Mouse (Mus musculus) liver, embryonic 16.5 days (tissue): ENCODE results near the gene Bcl11a. TPM values are rescaled to one million over a fixed set of nuclear protein-coding genes. Genes with fewer than 3 reads are reported as not detected.

Experiments used
- ATAC-seq: fragments of 200-750 bp; cut with Nextera tagmentation; 2 replicates; pipeline ENCODE4 v1.8.0; 2017; ENCODE audit warnings: low read depth, mild to moderate bottlenecking, moderate number of reproducible peaks, moderate library complexity
- H3K27ac ChIP-seq: fragments of 300-500 bp; sonication (generic); 2 replicates; pipeline ENCODE4 v1.5.1; 2014; ENCODE audit warnings: mild to moderate bottlenecking, low read length
- H3K27me3 ChIP-seq: fragments of 300-500 bp; sonication (generic); 2 replicates; pipeline ENCODE4 v1.6.1; 2014; ENCODE audit warnings: low read depth, low read length, mixed read lengths; ENCODE audit not compliant: control insufficient read depth, insufficient read depth
- H3K36me3 ChIP-seq: fragments of 300-500 bp; sonication (generic); 2 replicates; pipeline ENCODE4 v1.6.1; 2014; ENCODE audit warnings: mild to moderate bottlenecking; ENCODE audit not compliant: control insufficient read depth, insufficient read depth
- H3K4me1 ChIP-seq: fragments of 300-500 bp; sonication (generic); 2 replicates; pipeline ENCODE4 v1.6.1; 2014; ENCODE audit warnings: low read depth, low read length, mixed read lengths; ENCODE audit not compliant: control insufficient read depth
- H3K4me2 ChIP-seq: fragments of 300-500 bp; sonication (generic); 2 replicates; pipeline ENCODE4 v1.6.1; 2014; ENCODE audit warnings: low read depth, low read length, mixed read lengths
- H3K4me3 ChIP-seq: fragments of 300-500 bp; sonication (generic); 2 replicates; pipeline ENCODE4 v1.5.1; 2014; ENCODE audit warnings: low read depth, mild to moderate bottlenecking, low read length
- H3K9ac ChIP-seq: fragments of 300-500 bp; sonication (generic); 2 replicates; pipeline ENCODE4 v1.6.1; 2014; ENCODE audit warnings: low read depth, low read length
- H3K9me3 ChIP-seq: fragments of 300-500 bp; sonication (generic); replicated peaks from 2 replicates; pipeline ENCODE4 v1.6.1; 2016; ENCODE audit warnings: low read length; ENCODE audit not compliant: control insufficient read depth
- WGBS: fragments of 180-500 bp; shearing (Covaris S2); extraction: QIAGEN DNeasy Blood & Tissue Kit; methylation state at CpG from one replicate; pipeline ENCODE4 v1.1.7; 2014; ENCODE audit not compliant: insufficient replicate concordance; 5-methylcytosine and 5-hydroxymethylcytosine counted together
- polyA plus RNA-seq: library from polyadenylated mRNA; unstranded; fragments of >200 nt; fragmentation: Nextera tagmentation; extraction: Ambion mirVana; gene quantifications from 2 replicates; pipeline ENCODE4 v1.2.1, GENCODE M21; 2015

Gene Bcl11a
- polyA plus RNA-seq, 1 experiment from 2014 or later: 17.7 TPM

- H3K4me3 ChIP-seq: no peak overlapping the region
- H3K36me3 ChIP-seq: no peaks in the 10 kb centered on the region
- H3K27ac ChIP-seq: peak overlapping the region; percentile 71
- H3K4me2 ChIP-seq: peak overlapping the region; percentile 36; the same call in 1 of the 2 replicates
- no peaks in the 10 kb centered on the region for H3K9me3 ChIP-seq
- ATAC-seq: peak; percentile 74
- peaks cover 41% of the 10 kb centered on the region for H3K4me1 ChIP-seq
- peak overlapping the region; percentile 36 for H3K9ac ChIP-seq
- no peaks in the 10 kb centered on the region for H3K27me3 ChIP-seq
- WGBS: 30% methylated on average over 3 of the region's 3 CpGs
These were observed 23.8 kb downstream of the Bcl11a start for GRCm38 (mm10) chr11:24101625-24102024.

DNA sequence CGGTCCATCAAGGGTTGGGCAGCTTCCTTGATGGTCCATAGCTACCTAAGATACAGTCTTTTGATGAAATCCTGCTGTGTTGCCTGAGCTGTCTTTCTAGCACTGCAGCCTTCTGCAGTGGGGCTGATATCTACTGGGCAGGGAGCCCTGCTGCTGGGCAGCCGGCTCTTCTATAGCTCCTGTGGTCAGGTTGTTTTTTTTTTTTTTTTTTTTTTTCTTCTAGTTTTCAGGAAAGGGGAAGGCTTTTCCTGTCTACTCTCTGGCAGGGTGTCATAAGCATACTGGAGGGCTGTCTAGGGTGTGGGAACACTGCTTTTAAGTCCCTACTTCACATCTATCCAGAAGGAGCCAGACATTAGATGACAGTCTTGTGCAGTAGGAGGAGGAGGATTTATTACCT is 24.5 kb downstream of the Bcl11a start:
- no peak for ATAC-seq
- Histone ChIP-seq H3K36me3 (no peaks in the 10 kb centered on the region), H3K4me2 (no peak overlapping the region), H3K9ac (no peak overlapping the region), H3K4me1 (peaks cover 42% of the 10 kb centered on the region), H3K27ac (peak overlapping the region; percentile 71), H3K4me3 (no peak overlapping the region), H3K27me3 (no peaks in the 10 kb centered on the region), H3K9me3 (no peaks in the 10 kb centered on the region)
- 47% methylated on average over 2 of the region's 2 CpGs for WGBS

DNA sequence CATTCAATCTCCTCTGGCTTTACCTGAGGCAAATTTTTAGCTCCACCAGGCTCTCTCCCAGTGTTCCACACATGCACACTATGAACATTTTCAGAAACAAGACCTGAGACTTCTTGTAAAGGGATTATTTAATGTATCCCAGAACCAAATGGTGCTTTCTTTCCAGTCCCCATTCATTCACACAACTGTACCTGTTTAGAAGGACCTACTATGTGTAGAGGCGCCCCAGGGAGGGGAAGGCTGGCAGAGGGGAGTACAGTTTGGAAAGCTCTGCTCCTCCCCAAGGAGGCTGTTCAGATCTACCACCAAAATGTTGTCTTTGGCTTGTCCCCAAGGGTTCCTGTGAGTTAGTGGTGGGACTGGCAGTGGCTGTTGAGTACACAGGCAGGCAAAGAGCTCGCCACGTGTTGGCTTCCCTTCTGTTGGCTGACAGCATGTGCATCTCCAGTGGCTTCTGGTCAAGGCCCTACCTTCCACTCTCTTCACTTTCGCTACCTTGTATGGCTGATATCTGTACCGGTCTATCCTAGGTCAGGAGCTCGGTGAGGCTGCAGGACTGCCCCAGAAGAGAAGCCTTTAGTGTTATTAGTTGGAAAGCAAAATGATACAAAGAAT is 25.4 kb downstream of the Bcl11a start:
- H3K27ac ChIP-seq: peak overlapping the region; percentile 0; the same call in 1 of the 2 replicates
- H3K9ac ChIP-seq: no peak overlapping the region
- no peaks in the 10 kb centered on the region for H3K9me3 ChIP-seq
- H3K27me3 ChIP-seq: no peaks in the 10 kb centered on the region
- ATAC-seq: no peak
- no peaks in the 10 kb centered on the region for H3K36me3 ChIP-seq
- H3K4me1 ChIP-seq: peaks cover 45% of the 10 kb centered on the region
- no peak overlapping the region for H3K4me2 ChIP-seq
- no peak overlapping the region for H3K4me3 ChIP-seq
- 69% methylated on average over 6 of the region's 6 CpGs for WGBS

DNA sequence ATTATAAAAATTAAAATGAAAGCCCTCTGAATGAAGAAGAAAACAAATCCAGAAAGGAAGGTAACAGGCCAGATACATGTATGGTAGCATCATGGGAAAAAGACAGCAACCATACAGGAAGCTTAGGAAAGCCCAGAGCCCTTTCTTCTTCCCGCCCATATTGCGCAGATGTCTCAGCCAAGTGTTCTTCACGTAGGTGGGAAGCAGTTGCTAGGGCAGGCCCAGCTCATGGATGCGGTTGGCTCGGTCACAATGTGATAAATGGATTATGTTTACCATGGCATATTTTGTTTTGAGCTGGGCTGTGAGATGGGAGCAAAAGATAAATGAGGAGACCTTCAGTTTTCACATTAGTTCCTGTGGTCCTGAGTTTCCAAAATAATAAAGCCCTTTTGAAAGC is 29.6 kb downstream of the Bcl11a start:
- WGBS: 78% methylated on average over 5 of the region's 5 CpGs
- Histone ChIP-seq H3K9me3 (no peaks in the 10 kb centered on the region), H3K36me3 (no peaks in the 10 kb centered on the region), H3K27ac (no peak overlapping the region), H3K9ac (no peak overlapping the region), H3K4me3 (no peak overlapping the region), H3K4me2 (no peak overlapping the region), H3K27me3 (no peaks in the 10 kb centered on the region), H3K4me1 (peaks cover 22% of the 10 kb centered on the region)
- ATAC-seq: no peak

- no peaks in the 10 kb centered on the region for H3K36me3 ChIP-seq
- no peaks in the 10 kb centered on the region for H3K27me3 ChIP-seq
- no peak overlapping the region for H3K4me3 ChIP-seq
- no peak for ATAC-seq
- H3K9ac ChIP-seq: no peak overlapping the region
- peaks cover 17% of the 10 kb centered on the region for H3K4me1 ChIP-seq
- no peak overlapping the region for H3K4me2 ChIP-seq
- H3K9me3 ChIP-seq: no peaks in the 10 kb centered on the region
- H3K27ac ChIP-seq: no peak overlapping the region
- WGBS: 54% methylated on average over 3 of the region's 3 CpGs
These were observed 31.1 kb downstream of the Bcl11a start for GRCm38 (mm10) chr11:24108974-24109373.

- H3K36me3 ChIP-seq: no peaks in the 10 kb centered on the region
- H3K4me3 ChIP-seq: no peak overlapping the region
- H3K9ac ChIP-seq: no peak overlapping the region
- H3K4me2 ChIP-seq: no peak overlapping the region
- H3K4me1 ChIP-seq: peaks cover 21% of the 10 kb centered on the region
- no peak overlapping the region for H3K27ac ChIP-seq
- 39% methylated on average over 3 of the region's 3 CpGs for WGBS
- no peaks in the 10 kb centered on the region for H3K9me3 ChIP-seq
- H3K27me3 ChIP-seq: no peaks in the 10 kb centered on the region
- ATAC-seq: no peak
These were observed 31.5 kb downstream of the Bcl11a start for GRCm38 (mm10) chr11:24109388-24109787.

- Histone ChIP-seq H3K4me2 (no peak overlapping the region), H3K4me3 (no peak overlapping the region), H3K9ac (no peak overlapping the region), H3K27ac (no peak overlapping the region), H3K36me3 (no peaks in the 10 kb centered on the region), H3K27me3 (no peaks in the 10 kb centered on the region), H3K9me3 (no peaks in the 10 kb centered on the region), H3K4me1 (peaks cover 27% of the 10 kb centered on the region)
- ATAC-seq: no peak
- WGBS: 65% methylated on average over 2 of the region's 2 CpGs
These were observed 32.3 kb downstream of the Bcl11a start for GRCm38 (mm10) chr11:24110113-24110512.

- ATAC-seq: no peak
- H3K9ac ChIP-seq: no peak overlapping the region
- H3K4me1 ChIP-seq: peaks cover 36% of the 10 kb centered on the region
These were observed 33.9 kb downstream of the Bcl11a start for GRCm38 (mm10) chr11:24111720-24112119.

GRCm38 (mm10) chr11:24115017-24115752 is 37.3 kb downstream of the Bcl11a start:
- Histone ChIP-seq H3K4me3 (no peak overlapping the region), H3K9me3 (no peaks in the 10 kb centered on the region), H3K9ac (no peak overlapping the region), H3K27me3 (no peaks in the 10 kb centered on the region), H3K27ac (0 out of 2 replicates have a peak overlapping the region, but pooled peaks have one; percentile 16), H3K4me1 (peaks cover 29% of the 10 kb centered on the region), H3K4me2 (no peak overlapping the region), H3K36me3 (no peaks in the 10 kb centered on the region)
- peak; percentile 23; the same call in 1 of the 2 replicates for ATAC-seq
- WGBS: 59% methylated on average over 12 of the region's 12 CpGs

More at GRCm38 (mm10) chr11:24111720-24112119, 33.9 kb downstream of the Bcl11a start:
- Histone ChIP-seq H3K9me3 (no peaks in the 10 kb centered on the region), H3K4me3 (no peak overlapping the region), H3K27me3 (no peaks in the 10 kb centered on the region), H3K27ac (no peak overlapping the region), H3K36me3 (no peaks in the 10 kb centered on the region), H3K4me2 (no peak overlapping the region)
- 41% methylated on average over 6 of the region's 6 CpGs for WGBS
